Mouse (Mus musculus): Measurements from ENCODE around the gene Cdc42ep5. TPM values are rescaled to one million over a fixed set of nuclear protein-coding genes. Genes with fewer than 3 reads are reported as not detected.
A peak's percentile ranks its signal among the peaks of the same experiment; 100 is the strongest.
"Not testable (repeated sequence)": the region's sequence is repeated elsewhere in the genome, so short reads cannot be mapped to it uniquely, and the experiment has no call there.

Gene Cdc42ep5
- polyA plus RNA-seq (2011; ENCODE audit: insufficient read length, low read depth, missing spikeins), result 26.5 and 26.9 TPM in 2 replicates

DNA sequence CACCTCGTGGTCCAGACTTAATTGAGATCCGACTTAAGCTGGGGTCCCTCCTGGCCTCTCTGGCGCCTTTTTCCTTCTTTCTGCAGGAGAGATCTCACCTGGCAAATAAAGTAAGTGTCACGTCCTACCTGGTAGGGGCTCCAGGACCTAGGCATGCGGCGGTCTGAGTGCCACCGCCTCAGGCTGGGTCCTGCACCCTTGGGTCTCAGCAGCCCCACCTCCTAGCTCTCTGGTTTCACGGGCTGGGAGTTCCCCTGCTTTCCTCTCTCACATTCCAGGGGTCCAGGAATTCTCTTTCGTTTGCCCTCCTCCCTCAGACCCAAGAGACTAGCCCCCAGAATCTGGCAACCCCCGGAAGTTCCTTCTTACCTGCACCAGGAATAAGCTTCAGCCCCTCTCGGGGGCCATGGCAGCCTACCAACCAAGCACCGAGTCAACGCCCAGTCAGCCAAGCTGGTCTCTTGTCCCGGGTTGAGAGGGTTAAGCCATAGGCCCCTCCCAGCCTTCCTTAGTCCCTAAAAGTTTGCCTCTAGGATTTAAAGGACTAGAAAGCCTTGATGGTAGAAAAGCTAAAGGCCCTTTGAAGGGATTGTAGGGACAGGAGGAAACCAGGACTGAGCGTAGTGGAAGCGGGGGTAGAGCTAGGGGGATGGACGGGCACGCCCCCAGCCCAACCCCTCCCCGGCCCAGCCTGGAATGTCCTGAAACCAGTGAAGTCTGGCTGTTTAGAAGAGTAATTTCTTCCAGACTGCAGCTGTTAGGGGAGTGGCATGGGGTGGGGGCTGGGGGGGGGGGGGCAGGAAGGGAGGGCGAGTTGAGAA is at the start of gene Cdc42ep5:
TSS of gene Cdc42ep5 (minus strand) at position 771 of the 821 bp plus-strand sequence.
- TF ChIP-seq CTCF (IDR thresholded peaks at IDR 0.05; ENCODE audit: borderline replicate concordance, insufficient read depth, low read length), result no peak
- peak; percentile 51 for TF ChIP-seq POLR2A (IDR thresholded peaks at IDR 0.05; ENCODE audit: low read depth, low read length)
- Histone ChIP-seq H3K4me1 (ENCODE audit: control insufficient read depth, insufficient read depth, low read length) (peaks cover 5% of the 10 kb centered on the region; the same call in 1 of the 2 replicates), H3K4me3 (ENCODE audit: insufficient read depth, low read length) (peak within 1 kb of the TSS; percentile 76), H3K27ac (ENCODE audit: insufficient read depth, low read length) (peak within 1 kb of the TSS; percentile 65)

DNA sequence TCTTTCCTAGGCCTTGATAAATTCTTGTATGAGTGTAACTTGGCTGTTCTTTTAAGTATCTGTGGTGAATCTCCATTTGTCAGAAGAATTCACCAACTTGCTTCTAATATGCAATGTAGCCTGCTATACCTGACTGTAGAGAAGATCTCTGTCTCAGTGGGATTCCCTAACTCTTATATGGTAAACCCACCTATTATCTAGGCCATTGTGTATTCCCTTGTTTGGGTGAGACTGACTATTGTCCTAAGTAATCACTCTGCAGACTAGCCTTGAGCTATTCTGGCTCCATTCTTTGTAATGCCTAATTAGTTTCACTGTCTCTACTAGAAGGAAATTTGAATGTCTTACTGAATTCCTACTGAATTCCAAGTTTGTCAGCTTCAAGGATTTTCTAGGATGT is 48.8 kb upstream of the Cdc42ep5 start:
- not testable (repeated sequence) for H3K4me3 ChIP-seq (ENCODE audit: insufficient read depth, low read length); H3K4me1 ChIP-seq (ENCODE audit: control insufficient read depth, insufficient read depth, low read length); H3K27ac ChIP-seq (ENCODE audit: insufficient read depth, low read length)

DNA sequence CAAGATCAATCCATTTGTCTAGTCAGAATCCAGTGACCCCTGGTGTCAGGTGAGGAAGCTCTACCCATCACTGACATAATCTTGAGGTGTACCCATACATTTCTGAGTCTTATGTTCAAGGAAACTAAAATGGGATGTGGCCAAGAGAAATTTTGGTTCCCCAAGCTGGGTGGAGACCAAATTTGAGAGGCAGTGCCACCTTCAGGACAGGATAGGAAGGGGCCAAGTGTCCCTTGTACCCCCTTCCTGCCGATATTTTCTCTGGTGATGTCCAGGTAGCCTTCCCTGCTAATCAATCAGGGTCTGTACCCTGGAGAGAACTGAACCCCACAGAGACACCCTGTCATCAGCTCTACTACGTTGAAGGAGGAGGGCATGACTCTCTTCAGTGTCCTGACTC is 44.0 kb upstream of the Cdc42ep5 start:
- H3K4me3 ChIP-seq (ENCODE audit: insufficient read depth, low read length), result no peak overlapping the region
- no peak for TF ChIP-seq POLR2A (IDR thresholded peaks at IDR 0.05; ENCODE audit: low read depth, low read length)
- TF ChIP-seq CTCF (IDR thresholded peaks at IDR 0.05; ENCODE audit: borderline replicate concordance, insufficient read depth, low read length), result no peak
- H3K27ac ChIP-seq (ENCODE audit: insufficient read depth, low read length), result no peak overlapping the region

DNA sequence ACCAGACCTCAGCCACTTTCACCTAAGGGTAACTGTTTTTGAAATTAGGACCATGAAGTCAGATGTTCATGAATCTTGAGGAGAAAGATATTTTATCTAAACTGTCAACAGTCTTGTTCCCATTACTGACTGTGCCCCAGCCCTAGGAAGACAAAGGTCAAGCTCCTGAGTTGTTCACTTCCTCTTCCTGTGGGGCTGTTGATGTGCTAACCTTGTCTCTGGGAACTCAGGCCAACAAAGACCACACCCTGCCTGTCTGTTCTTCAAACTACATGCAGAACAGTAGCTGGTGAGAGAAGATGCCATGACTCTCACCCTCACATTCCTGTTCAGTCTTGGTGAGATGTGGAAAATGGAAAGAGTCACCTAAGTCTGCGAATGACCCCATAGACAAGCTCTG is 42.5 kb upstream of the Cdc42ep5 start:
- no peaks in the 10 kb centered on the region for H3K4me1 ChIP-seq (ENCODE audit: control insufficient read depth, insufficient read depth, low read length)
- no peak for TF ChIP-seq POLR2A (IDR thresholded peaks at IDR 0.05; ENCODE audit: low read depth, low read length)
- no peak for TF ChIP-seq CTCF (IDR thresholded peaks at IDR 0.05; ENCODE audit: borderline replicate concordance, insufficient read depth, low read length)
- no peak overlapping the region for H3K4me3 ChIP-seq (ENCODE audit: insufficient read depth, low read length)
- H3K27ac ChIP-seq (ENCODE audit: insufficient read depth, low read length), result no peak overlapping the region

More for the DNA sequence above, 44.0 kb upstream of the Cdc42ep5 start:
- H3K4me1 ChIP-seq (ENCODE audit: control insufficient read depth, insufficient read depth, low read length), result no peaks in the 10 kb centered on the region

DNA sequence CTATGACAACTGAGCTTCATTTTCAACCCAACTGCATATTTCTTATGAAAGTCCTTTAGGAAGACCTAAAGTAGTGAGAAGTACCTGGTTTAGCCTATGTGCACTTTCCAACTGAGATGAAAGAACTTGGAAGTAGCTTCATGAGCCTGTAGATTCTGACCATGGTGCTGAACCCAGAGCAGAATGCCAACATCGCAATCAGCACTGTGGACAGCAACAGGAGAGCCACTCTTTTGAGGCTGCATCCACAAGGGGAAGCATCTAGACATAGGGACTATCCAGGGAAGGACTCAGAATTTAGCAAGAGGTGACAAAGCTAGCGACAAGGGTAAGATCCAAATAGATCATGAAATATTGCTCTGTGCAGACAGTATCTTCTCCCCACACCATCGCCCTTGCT is 13.8 kb upstream of the Cdc42ep5 start:
- no peak overlapping the region for H3K27ac ChIP-seq (ENCODE audit: insufficient read depth, low read length)
- TF ChIP-seq CTCF (IDR thresholded peaks at IDR 0.05; ENCODE audit: borderline replicate concordance, insufficient read depth, low read length) (no peak), POLR2A (IDR thresholded peaks at IDR 0.05; ENCODE audit: low read depth, low read length) (no peak)
- H3K4me1 ChIP-seq (ENCODE audit: control insufficient read depth, insufficient read depth, low read length), result no peaks in the 10 kb centered on the region
- H3K4me3 ChIP-seq (ENCODE audit: insufficient read depth, low read length), result no peak overlapping the region

- no peak overlapping the region for H3K27ac ChIP-seq (ENCODE audit: insufficient read depth, low read length)
- H3K4me1 ChIP-seq (ENCODE audit: control insufficient read depth, insufficient read depth, low read length), result 0 out of 2 replicates have a peak, but pooled peaks cover under 1% of the 10 kb centered on the region
- no peak overlapping the region for H3K4me3 ChIP-seq (ENCODE audit: insufficient read depth, low read length)
- no peak for TF ChIP-seq CTCF (IDR thresholded peaks at IDR 0.05; ENCODE audit: borderline replicate concordance, insufficient read depth, low read length)
- no peak for TF ChIP-seq POLR2A (IDR thresholded peaks at IDR 0.05; ENCODE audit: low read depth, low read length)
Observed at GRCm38 (mm10) chr7:4170193-4170938, 5.7 kb upstream of the Cdc42ep5 start.

DNA sequence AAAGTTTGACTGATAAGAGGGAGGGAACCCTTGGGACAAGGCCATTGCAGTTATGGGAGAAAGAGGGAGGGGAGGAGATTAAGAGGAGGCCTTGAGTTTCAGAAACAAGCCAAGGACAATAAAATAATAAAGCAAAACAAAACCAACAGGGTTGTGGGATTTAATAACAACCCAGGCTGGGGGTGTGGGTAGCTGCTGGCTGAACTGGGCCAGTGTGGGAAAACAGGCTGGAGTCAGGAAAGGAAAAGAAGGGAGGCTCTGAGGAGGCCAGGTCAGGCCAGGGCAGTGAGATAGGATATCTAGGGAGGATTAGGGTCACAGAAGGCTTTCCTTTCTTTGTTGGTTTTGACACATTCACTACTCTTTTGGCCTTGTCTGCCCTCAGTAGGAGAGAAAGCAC is 2.4 kb upstream of the Cdc42ep5 start:
- Histone ChIP-seq H3K4me3 (ENCODE audit: insufficient read depth, low read length) (no peak overlapping the region), H3K27ac (ENCODE audit: insufficient read depth, low read length) (no peak overlapping the region), H3K4me1 (ENCODE audit: control insufficient read depth, insufficient read depth, low read length) (peaks cover 5% of the 10 kb centered on the region; the same call in 1 of the 2 replicates)
- TF ChIP-seq POLR2A (IDR thresholded peaks at IDR 0.05; ENCODE audit: low read depth, low read length), result no peak
- TF ChIP-seq CTCF (IDR thresholded peaks at IDR 0.05; ENCODE audit: borderline replicate concordance, insufficient read depth, low read length), result no peak

DNA sequence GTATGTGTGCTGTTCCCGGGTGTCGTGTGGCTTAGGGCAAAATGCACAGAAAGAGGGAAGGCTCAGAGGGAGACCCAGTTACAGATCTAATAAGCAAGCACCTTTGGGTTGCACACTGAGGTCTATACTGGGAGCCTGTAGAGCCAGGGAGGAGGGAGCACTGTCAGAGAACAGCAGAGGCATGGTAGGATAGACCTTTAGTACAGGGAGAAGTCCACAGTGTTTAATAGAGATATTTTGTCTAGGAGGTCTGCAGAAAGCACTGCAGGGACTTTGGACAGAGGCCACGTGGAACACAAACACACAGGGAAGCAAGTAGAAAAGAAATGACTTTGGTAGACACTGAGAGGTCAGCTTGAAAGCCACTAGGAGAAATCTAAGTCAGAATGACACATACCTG is 626 bp upstream of the Cdc42ep5 start:
- peak overlapping the region; percentile 24 for H3K4me3 ChIP-seq (ENCODE audit: insufficient read depth, low read length)
- TF ChIP-seq POLR2A (IDR thresholded peaks at IDR 0.05; ENCODE audit: low read depth, low read length), result no peak
- no peak for TF ChIP-seq CTCF (IDR thresholded peaks at IDR 0.05; ENCODE audit: borderline replicate concordance, insufficient read depth, low read length)
- H3K4me1 ChIP-seq (ENCODE audit: control insufficient read depth, insufficient read depth, low read length), result peaks cover 5% of the 10 kb centered on the region; the same call in 1 of the 2 replicates
- H3K27ac ChIP-seq (ENCODE audit: insufficient read depth, low read length), result peak overlapping the region; percentile 44; the same call in 1 of the 2 replicates

- H3K27ac ChIP-seq (ENCODE audit: insufficient read depth, low read length), result peak overlapping the region; percentile 65
- TF ChIP-seq POLR2A (IDR thresholded peaks at IDR 0.05; ENCODE audit: low read depth, low read length), result no peak; the same call in 1 of the 2 replicates
- TF ChIP-seq CTCF (IDR thresholded peaks at IDR 0.05; ENCODE audit: borderline replicate concordance, insufficient read depth, low read length), result no peak
- H3K4me1 ChIP-seq (ENCODE audit: control insufficient read depth, insufficient read depth, low read length), result peaks cover 5% of the 10 kb centered on the region; the same call in 1 of the 2 replicates
- H3K4me3 ChIP-seq (ENCODE audit: insufficient read depth, low read length), result peak overlapping the region; percentile 76
Observed at GRCm38 (mm10) chr7:4163571-4164072, 1.0 kb downstream of the Cdc42ep5 start.

GRCm38 (mm10) chr7:4161596-4161995 is 3.1 kb downstream of the Cdc42ep5 start:
- not testable (repeated sequence) for H3K27ac ChIP-seq (ENCODE audit: insufficient read depth, low read length); H3K4me1 ChIP-seq (ENCODE audit: control insufficient read depth, insufficient read depth, low read length); H3K4me3 ChIP-seq (ENCODE audit: insufficient read depth, low read length)

All from embryonic fibroblast, embryonic 13.5 days (primary cell).